Mouse (Mus musculus) midbrain, embryonic 13.5 days (tissue): ENCODE results near the gene Gm45140. TPM values are rescaled to one million over a fixed set of nuclear protein-coding genes. Genes with fewer than 3 reads are reported as not detected.

Experiments
- ATAC-seq: fragments of 200-750 bp; cut with Nextera tagmentation; 2 replicates; pipeline ENCODE4 v1.8.0; 2017; ENCODE audit warnings: mild to moderate bottlenecking, moderate TSS enrichment, moderate library complexity
- H3K27ac ChIP-seq: fragments of 300-500 bp; sonication (generic); 2 replicates; pipeline ENCODE4 v1.5.1; 2015; ENCODE audit warnings: inconsistent platforms, mild to moderate bottlenecking, moderate library complexity
- H3K27me3 ChIP-seq: fragments of 300-500 bp; sonication (generic); 2 replicates; pipeline ENCODE4 v1.6.1; 2015; ENCODE audit warnings: mild to moderate bottlenecking, inconsistent platforms
- H3K36me3 ChIP-seq: fragments of 300-500 bp; sonication (generic); 2 replicates; pipeline ENCODE4 v1.6.1; 2015; ENCODE audit warnings: mild to moderate bottlenecking, inconsistent platforms
- H3K4me1 ChIP-seq: fragments of 300-500 bp; sonication (generic); replicated peaks from 2 replicates; pipeline ENCODE4 v1.6.1; 2015; ENCODE audit warnings: inconsistent platforms
- H3K4me2 ChIP-seq: fragments of 300-500 bp; sonication (generic); replicated peaks from 2 replicates; pipeline ENCODE4 v1.6.1; 2015; ENCODE audit warnings: moderate library complexity, mild to moderate bottlenecking, inconsistent platforms
- H3K4me3 ChIP-seq: fragments of 300-500 bp; sonication (generic); replicated peaks from 2 replicates; pipeline ENCODE4 v1.5.1; 2015; ENCODE audit warnings: mild to moderate bottlenecking, inconsistent platforms
- H3K9ac ChIP-seq: fragments of 300-500 bp; sonication (generic); replicated peaks from 2 replicates; pipeline ENCODE4 v1.6.1; 2015; ENCODE audit warnings: mild to moderate bottlenecking, inconsistent platforms
- H3K9me3 ChIP-seq: fragments of 300-500 bp; sonication (generic); 2 replicates; pipeline ENCODE4 v1.6.1; 2016; ENCODE audit warnings: mild to moderate bottlenecking, inconsistent platforms
- WGBS: fragments of 180-500 bp; shearing (Covaris S2); methylation state at CpG from one replicate; pipeline ENCODE4 v1.1.7; 2015; 5-methylcytosine and 5-hydroxymethylcytosine counted together
- polyA plus RNA-seq: library from polyadenylated mRNA; unstranded; fragments of >200 nt; fragmentation: Nextera tagmentation; extraction: Ambion mirVana; gene quantifications from 2 replicates; pipeline ENCODE4 v1.2.1, GENCODE M21; 2015

Gm45140 gene
- polyA plus RNA-seq, 1 experiment from 2014 or later: 3.2 TPM

- H3K4me3 ChIP-seq: no peak overlapping the region
- no peak overlapping the region for H3K4me2 ChIP-seq
- H3K27me3 ChIP-seq: no peaks in the 10 kb centered on the region
- ATAC-seq: no peak
- WGBS: 83% methylated on average over 4 of the region's 4 CpGs
- peaks cover 4% of the 10 kb centered on the region; the same call in 1 of the 2 replicates for H3K36me3 ChIP-seq
- no peak overlapping the region for H3K9ac ChIP-seq
- peaks cover 21% of the 10 kb centered on the region for H3K4me1 ChIP-seq
- no peak overlapping the region for H3K27ac ChIP-seq
- H3K9me3 ChIP-seq: no peaks in the 10 kb centered on the region
These were observed 27.7 kb downstream of the Gm45140 start for GRCm38 (mm10) chr6:87807735-87808440.

DNA sequence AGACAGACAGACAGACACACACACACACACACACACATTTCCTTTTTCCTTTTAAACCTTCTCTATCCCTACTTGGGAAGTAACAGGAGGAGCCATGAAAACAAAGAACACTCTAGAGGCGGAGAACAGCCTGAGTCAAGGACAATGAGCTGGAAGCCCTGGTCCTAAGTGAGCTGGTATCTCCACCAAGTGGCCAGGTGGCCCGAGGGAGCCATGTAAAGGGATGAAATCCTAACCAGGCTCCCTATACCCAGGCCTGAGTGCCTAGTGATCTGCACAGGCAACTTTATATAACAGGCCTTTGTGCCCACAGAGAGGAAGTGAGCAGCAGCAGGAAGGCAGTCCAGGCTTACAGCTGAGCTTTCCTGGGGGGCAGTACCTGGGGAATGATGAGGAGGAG lies 28.7 kb downstream of the Gm45140 start:
- Histone ChIP-seq H3K4me3 (no peak overlapping the region), H3K36me3 (peaks cover 6% of the 10 kb centered on the region; the same call in 1 of the 2 replicates), H3K9me3 (no peaks in the 10 kb centered on the region), H3K27me3 (no peaks in the 10 kb centered on the region), H3K27ac (no peak overlapping the region), H3K4me2 (no peak overlapping the region), H3K4me1 (peaks cover 15% of the 10 kb centered on the region), H3K9ac (no peak overlapping the region)
- 52% methylated on average over 2 of the region's 2 CpGs for WGBS
- no peak for ATAC-seq

GRCm38 (mm10) chr6:87806028-87806427 lies 29.6 kb downstream of the Gm45140 start:
- Histone ChIP-seq H3K36me3 (peaks cover 6% of the 10 kb centered on the region; the same call in 1 of the 2 replicates), H3K9ac (no peak overlapping the region), H3K4me2 (no peak overlapping the region), H3K4me3 (no peak overlapping the region), H3K27me3 (no peaks in the 10 kb centered on the region), H3K4me1 (peaks cover 12% of the 10 kb centered on the region), H3K27ac (no peak overlapping the region), H3K9me3 (no peaks in the 10 kb centered on the region)
- ATAC-seq: no peak
- WGBS: 87% methylated on average over 2 of the region's 2 CpGs

DNA sequence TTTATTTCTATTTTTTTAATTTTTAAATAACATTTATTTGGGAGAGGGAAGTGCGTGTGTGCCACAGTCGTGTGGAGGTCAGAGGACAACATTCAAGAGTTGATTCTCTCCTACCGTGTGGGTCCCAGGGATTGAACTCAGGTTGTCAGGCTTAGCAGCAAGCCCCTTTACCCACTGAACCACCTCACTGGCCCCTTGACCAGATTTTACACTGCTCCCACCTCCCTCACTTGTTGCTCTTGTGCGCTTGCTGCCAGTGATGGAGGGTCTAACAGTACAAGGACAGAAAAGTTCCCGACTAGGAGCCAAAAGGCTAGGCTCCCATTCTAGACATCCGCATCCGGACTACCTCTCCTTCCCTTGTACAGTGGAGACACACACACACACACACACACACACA lies 30.1 kb downstream of the Gm45140 start:
- no peak overlapping the region for H3K4me2 ChIP-seq
- H3K9ac ChIP-seq: no peak overlapping the region
- no peak overlapping the region for H3K27ac ChIP-seq
- H3K36me3 ChIP-seq: peaks cover 6% of the 10 kb centered on the region; the same call in 1 of the 2 replicates
- peaks cover 6% of the 10 kb centered on the region for H3K4me1 ChIP-seq
- ATAC-seq: no peak
- no peaks in the 10 kb centered on the region for H3K9me3 ChIP-seq
- H3K27me3 ChIP-seq: no peaks in the 10 kb centered on the region
- H3K4me3 ChIP-seq: no peak overlapping the region
- 91% methylated on average over 7 of the region's 7 CpGs for WGBS

- Histone ChIP-seq H3K36me3 (peaks cover 6% of the 10 kb centered on the region; the same call in 1 of the 2 replicates), H3K4me2 (no peak overlapping the region), H3K4me1 (0 out of 2 replicates have a peak, but pooled peaks cover 3% of the 10 kb centered on the region), H3K4me3 (no peak overlapping the region), H3K27me3 (no peaks in the 10 kb centered on the region), H3K27ac (no peak overlapping the region), H3K9me3 (no peaks in the 10 kb centered on the region), H3K9ac (no peak overlapping the region)
- ATAC-seq: no peak
- 77% methylated on average over 7 of the region's 7 CpGs for WGBS
These were observed 30.7 kb downstream of the Gm45140 start for GRCm38 (mm10) chr6:87804886-87805285.

DNA sequence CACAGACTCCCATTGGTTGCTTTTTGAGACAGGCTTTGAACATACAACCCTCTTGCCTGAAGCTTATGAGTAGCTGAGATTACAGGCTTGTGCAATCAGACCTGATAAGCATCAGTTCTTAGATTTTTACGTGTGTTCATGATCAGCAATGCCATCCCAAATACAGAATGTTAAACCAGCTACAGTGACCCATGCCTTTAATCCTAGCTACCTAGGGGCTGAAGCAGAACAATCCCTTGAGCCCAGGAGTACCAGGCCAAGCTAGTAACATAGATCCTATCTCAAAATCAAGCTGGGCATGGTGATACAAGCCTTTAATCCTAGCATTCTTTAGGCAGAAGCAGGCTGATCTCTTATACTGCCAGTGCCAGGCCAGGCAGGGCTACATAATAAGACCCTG lies 31.6 kb downstream of the Gm45140 start:
- H3K4me3 ChIP-seq: no peak overlapping the region
- H3K4me2 ChIP-seq: no peak overlapping the region
- 82% methylated on average over 1 of the region's 1 CpGs for WGBS
- no peaks in the 10 kb centered on the region for H3K9me3 ChIP-seq
- H3K4me1 ChIP-seq: 0 out of 2 replicates have a peak, but pooled peaks cover 3% of the 10 kb centered on the region
- no peak overlapping the region for H3K27ac ChIP-seq
- no peaks in the 10 kb centered on the region for H3K27me3 ChIP-seq
- H3K9ac ChIP-seq: no peak overlapping the region
- no peak for ATAC-seq
- peaks cover 6% of the 10 kb centered on the region; the same call in 1 of the 2 replicates for H3K36me3 ChIP-seq

- H3K9ac ChIP-seq: no peak overlapping the region
- H3K36me3 ChIP-seq: peaks cover 6% of the 10 kb centered on the region; the same call in 1 of the 2 replicates
- no peak overlapping the region for H3K27ac ChIP-seq
- H3K27me3 ChIP-seq: no peaks in the 10 kb centered on the region
- WGBS: 92% methylated on average over 7 of the region's 7 CpGs
- ATAC-seq: no peak
- H3K9me3 ChIP-seq: no peaks in the 10 kb centered on the region
- 0 out of 2 replicates have a peak, but pooled peaks cover 3% of the 10 kb centered on the region for H3K4me1 ChIP-seq
- H3K4me2 ChIP-seq: no peak overlapping the region
- no peak overlapping the region for H3K4me3 ChIP-seq
These were observed 33.1 kb downstream of the Gm45140 start for GRCm38 (mm10) chr6:87802462-87802861.

- 93% methylated on average over 6 of the region's 6 CpGs for WGBS
- ATAC-seq: no peak
- Histone ChIP-seq H3K4me3 (no peak overlapping the region), H3K36me3 (peaks cover 8% of the 10 kb centered on the region), H3K9me3 (no peaks in the 10 kb centered on the region), H3K9ac (no peak overlapping the region), H3K27me3 (no peaks in the 10 kb centered on the region), H3K4me2 (no peak overlapping the region), H3K27ac (no peak overlapping the region), H3K4me1 (no peaks in the 10 kb centered on the region)
These were observed 36.0 kb downstream of the Gm45140 start for GRCm38 (mm10) chr6:87799576-87799975.

DNA sequence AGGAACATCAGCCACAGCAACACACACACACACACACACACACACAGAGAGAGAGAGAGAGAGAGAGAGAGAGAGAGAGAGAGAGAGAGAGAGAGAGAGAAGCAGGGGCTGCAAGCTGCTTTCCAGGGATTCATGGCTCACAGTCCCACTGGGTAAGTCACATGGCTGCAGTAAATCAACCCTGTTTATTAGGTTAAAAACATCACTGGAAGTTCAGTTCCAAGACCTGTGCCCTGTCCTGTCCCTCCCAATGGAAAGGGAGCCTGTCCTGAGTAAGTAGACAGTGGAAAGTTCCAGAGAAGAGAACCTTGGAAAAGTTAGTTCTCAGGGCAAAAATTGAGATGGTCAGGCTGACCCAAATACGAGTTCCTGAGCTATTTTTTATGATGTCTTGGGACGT lies 38.3 kb downstream of the Gm45140 start:
- Histone ChIP-seq H3K36me3 (peaks cover 16% of the 10 kb centered on the region), H3K9me3 (no peaks in the 10 kb centered on the region), H3K4me1 (no peaks in the 10 kb centered on the region), H3K27me3 (no peaks in the 10 kb centered on the region), H3K4me3 (no peak overlapping the region), H3K9ac (no peak overlapping the region), H3K27ac (no peak overlapping the region), H3K4me2 (no peak overlapping the region)
- no peak for ATAC-seq
- WGBS: 67% methylated on average over 2 of the region's 2 CpGs

GRCm38 (mm10) chr6:87796251-87796880 lies 39.2 kb downstream of the Gm45140 start:
- ATAC-seq: no peak
- H3K4me2 ChIP-seq: no peak overlapping the region
- WGBS: 92% methylated on average over 6 of the region's 6 CpGs

GRCm38 (mm10) chr6:87795385-87796150 lies 40.0 kb downstream of the Gm45140 start:
- no peak for ATAC-seq
- 52% methylated on average over 6 of the region's 6 CpGs for WGBS
- H3K27ac ChIP-seq: no peak overlapping the region

More at GRCm38 (mm10) chr6:87796251-87796880, 39.2 kb downstream of the Gm45140 start:
- Histone ChIP-seq H3K9ac (no peak overlapping the region), H3K27me3 (no peaks in the 10 kb centered on the region), H3K9me3 (no peaks in the 10 kb centered on the region), H3K4me3 (no peak overlapping the region), H3K4me1 (no peaks in the 10 kb centered on the region), H3K27ac (no peak overlapping the region), H3K36me3 (peaks cover 23% of the 10 kb centered on the region)

More at GRCm38 (mm10) chr6:87795385-87796150, 40.0 kb downstream of the Gm45140 start:
- Histone ChIP-seq H3K36me3 (peaks cover 31% of the 10 kb centered on the region), H3K4me1 (no peaks in the 10 kb centered on the region), H3K9me3 (no peaks in the 10 kb centered on the region), H3K4me2 (no peak overlapping the region), H3K4me3 (no peak overlapping the region), H3K9ac (no peak overlapping the region), H3K27me3 (no peaks in the 10 kb centered on the region)
